Mouse (Mus musculus) liver, embryonic 16.5 days (tissue): ENCODE data around the gene Dmbt1. TPM values are rescaled to one million over a fixed set of nuclear protein-coding genes. Genes with fewer than 3 reads are reported as not detected.
"Not testable (repeated sequence)": the region's sequence is repeated elsewhere in the genome, so short reads cannot be mapped to it uniquely, and the experiment has no call there.

ENCODE experiments used
- ATAC-seq: fragments of 200-750 bp; cut with Nextera tagmentation; 2 replicates; pipeline ENCODE4 v1.8.0; 2017; ENCODE audit warnings: low read depth, mild to moderate bottlenecking, moderate number of reproducible peaks, moderate library complexity
- H3K27ac ChIP-seq: fragments of 300-500 bp; sonication (generic); 2 replicates; pipeline ENCODE4 v1.5.1; 2014; ENCODE audit warnings: mild to moderate bottlenecking, low read length
- H3K27me3 ChIP-seq: fragments of 300-500 bp; sonication (generic); 2 replicates; pipeline ENCODE4 v1.6.1; 2014; ENCODE audit warnings: low read depth, low read length, mixed read lengths; ENCODE audit not compliant: control insufficient read depth, insufficient read depth
- H3K36me3 ChIP-seq: fragments of 300-500 bp; sonication (generic); 2 replicates; pipeline ENCODE4 v1.6.1; 2014; ENCODE audit warnings: mild to moderate bottlenecking; ENCODE audit not compliant: control insufficient read depth, insufficient read depth
- H3K4me1 ChIP-seq: fragments of 300-500 bp; sonication (generic); 2 replicates; pipeline ENCODE4 v1.6.1; 2014; ENCODE audit warnings: low read depth, low read length, mixed read lengths; ENCODE audit not compliant: control insufficient read depth
- H3K4me2 ChIP-seq: fragments of 300-500 bp; sonication (generic); 2 replicates; pipeline ENCODE4 v1.6.1; 2014; ENCODE audit warnings: low read depth, low read length, mixed read lengths
- H3K4me3 ChIP-seq: fragments of 300-500 bp; sonication (generic); 2 replicates; pipeline ENCODE4 v1.5.1; 2014; ENCODE audit warnings: low read depth, mild to moderate bottlenecking, low read length
- H3K9ac ChIP-seq: fragments of 300-500 bp; sonication (generic); 2 replicates; pipeline ENCODE4 v1.6.1; 2014; ENCODE audit warnings: low read depth, low read length
- H3K9me3 ChIP-seq: fragments of 300-500 bp; sonication (generic); replicated peaks from 2 replicates; pipeline ENCODE4 v1.6.1; 2016; ENCODE audit warnings: low read length; ENCODE audit not compliant: control insufficient read depth
- WGBS: fragments of 180-500 bp; shearing (Covaris S2); extraction: QIAGEN DNeasy Blood & Tissue Kit; methylation state at CpG from one replicate; pipeline ENCODE4 v1.1.7; 2014; ENCODE audit not compliant: insufficient replicate concordance; 5-methylcytosine and 5-hydroxymethylcytosine counted together
- polyA plus RNA-seq: library from polyadenylated mRNA; unstranded; fragments of >200 nt; fragmentation: Nextera tagmentation; extraction: Ambion mirVana; gene quantifications from 2 replicates; pipeline ENCODE4 v1.2.1, GENCODE M21; 2015

The Dmbt1 gene
- polyA plus RNA-seq, 1 experiment from 2014 or later = 3.9 TPM

- no peak for ATAC-seq
- Histone ChIP-seq H3K36me3 (no peaks in the 10 kb centered on the region), H3K4me2 (no peak overlapping the region), H3K27me3 (no peaks in the 10 kb centered on the region), H3K27ac (no peak overlapping the region), H3K9me3 (no peaks in the 10 kb centered on the region), H3K9ac (no peak overlapping the region), H3K4me1 (no peaks in the 10 kb centered on the region), H3K4me3 (no peak overlapping the region)
- WGBS = 58% methylated on average over 3 of the region's 3 CpGs
Observed at GRCm38 (mm10) chr7:131036396-131036795, 4.5 kb downstream of the Dmbt1 start.

- no peaks in the 10 kb centered on the region for H3K36me3 ChIP-seq
- no peaks in the 10 kb centered on the region for H3K9me3 ChIP-seq
- WGBS = 48% methylated on average over 2 of the region's 2 CpGs
- ATAC-seq = no peak
- H3K9ac ChIP-seq = no peak overlapping the region
- no peaks in the 10 kb centered on the region for H3K4me1 ChIP-seq
- no peak overlapping the region for H3K4me3 ChIP-seq
- no peak overlapping the region for H3K27ac ChIP-seq
- no peaks in the 10 kb centered on the region for H3K27me3 ChIP-seq
- H3K4me2 ChIP-seq = no peak overlapping the region
Observed at GRCm38 (mm10) chr7:131037083-131037482, 5.2 kb downstream of the Dmbt1 start.

- H3K9me3 ChIP-seq, H3K4me3 ChIP-seq, H3K9ac ChIP-seq, H3K4me1 ChIP-seq, H3K27ac ChIP-seq, ATAC-seq, H3K27me3 ChIP-seq, H3K4me2 ChIP-seq, H3K36me3 ChIP-seq: not testable (repeated sequence)
- 67% methylated on average over 8 of the region's 8 CpGs for WGBS
Observed at GRCm38 (mm10) chr7:131040760-131041159, 8.9 kb downstream of the Dmbt1 start.

- H3K4me3 ChIP-seq = no peak overlapping the region
- no peak overlapping the region for H3K27ac ChIP-seq
- H3K9me3 ChIP-seq = no peaks in the 10 kb centered on the region
- 62% methylated on average over 1 of the region's 1 CpGs for WGBS
- H3K4me1 ChIP-seq = no peaks in the 10 kb centered on the region
- no peak overlapping the region for H3K9ac ChIP-seq
- no peaks in the 10 kb centered on the region for H3K27me3 ChIP-seq
- no peak overlapping the region for H3K4me2 ChIP-seq
- no peaks in the 10 kb centered on the region for H3K36me3 ChIP-seq
- ATAC-seq = no peak
Observed at GRCm38 (mm10) chr7:131042657-131043056, 10.8 kb downstream of the Dmbt1 start.

GRCm38 (mm10) chr7:131045258-131045835 is 13.5 kb downstream of the Dmbt1 start:
- H3K9ac ChIP-seq, H3K27ac ChIP-seq, H3K4me2 ChIP-seq, H3K4me1 ChIP-seq, H3K4me3 ChIP-seq, H3K36me3 ChIP-seq, ATAC-seq, H3K9me3 ChIP-seq, H3K27me3 ChIP-seq: not testable (repeated sequence)
- WGBS = 16% methylated on average over 3 of the region's 3 CpGs

GRCm38 (mm10) chr7:131049829-131050228 is 18.0 kb downstream of the Dmbt1 start:
- not testable (repeated sequence) for H3K4me1 ChIP-seq, H3K27me3 ChIP-seq, H3K27ac ChIP-seq, ATAC-seq, H3K4me2 ChIP-seq, H3K9me3 ChIP-seq, H3K36me3 ChIP-seq, H3K4me3 ChIP-seq, H3K9ac ChIP-seq
- WGBS = 47% methylated on average over 8 of the region's 8 CpGs

- H3K9ac ChIP-seq = no peak overlapping the region
- ATAC-seq = no peak
- no peaks in the 10 kb centered on the region for H3K27me3 ChIP-seq
- H3K36me3 ChIP-seq = no peaks in the 10 kb centered on the region
- no peaks in the 10 kb centered on the region for H3K9me3 ChIP-seq
- no peaks in the 10 kb centered on the region for H3K4me1 ChIP-seq
- no peak overlapping the region for H3K27ac ChIP-seq
- no peak overlapping the region for H3K4me3 ChIP-seq
- H3K4me2 ChIP-seq = no peak overlapping the region
Observed at GRCm38 (mm10) chr7:131054808-131055370, 23.0 kb downstream of the Dmbt1 start.

GRCm38 (mm10) chr7:131057918-131058317 is 26.1 kb downstream of the Dmbt1 start:
- H3K9ac ChIP-seq, H3K36me3 ChIP-seq, H3K27ac ChIP-seq, ATAC-seq, H3K9me3 ChIP-seq, H3K4me3 ChIP-seq, H3K4me1 ChIP-seq, H3K4me2 ChIP-seq, H3K27me3 ChIP-seq: not testable (repeated sequence)
- 56% methylated on average over 9 of the region's 9 CpGs for whole genome bisulfite sequencing

- H3K4me2 ChIP-seq, H3K9me3 ChIP-seq, H3K4me3 ChIP-seq, H3K9ac ChIP-seq, ATAC-seq, H3K27ac ChIP-seq, H3K27me3 ChIP-seq, H3K4me1 ChIP-seq, H3K36me3 ChIP-seq: not testable (repeated sequence)
- WGBS = 50% methylated on average over 2 of the region's 2 CpGs
Observed at GRCm38 (mm10) chr7:131059808-131060207, 28.0 kb downstream of the Dmbt1 start.
